Mouse (Mus musculus) small intestine, adult 2 months (tissue): ENCODE results near the gene Aff1. TPM values are rescaled to one million over a fixed set of nuclear protein-coding genes. Genes with fewer than 3 reads are reported as not detected.

ENCODE experiments used
- H3K27ac ChIP-seq: fragments of 200-500 bp; 2 replicates; pipeline ENCODE4 v1.5.1; 2012; ENCODE audit warnings: low read depth, low read length, control low read depth, inconsistent platforms; ENCODE audit not compliant: insufficient read depth
- H3K27me3 ChIP-seq: fragments of 200-500 bp; 2 replicates; pipeline ENCODE4 v1.6.1; 2012; ENCODE audit warnings: mild to moderate bottlenecking, moderate library complexity, low read length, inconsistent platforms; ENCODE audit not compliant: control insufficient read depth, insufficient read depth
- H3K36me3 ChIP-seq: fragments of 200-500 bp; 2 replicates; pipeline ENCODE4 v1.6.1; 2012; ENCODE audit warnings: mild to moderate bottlenecking, low read length, control low read depth, inconsistent platforms; ENCODE audit not compliant: control insufficient read depth, insufficient read depth
- H3K4me1 ChIP-seq: fragments of 200-500 bp; 2 replicates; pipeline ENCODE4 v1.6.1; 2012; ENCODE audit warnings: low read length, inconsistent platforms, mixed read lengths; ENCODE audit not compliant: control insufficient read depth, insufficient read depth, insufficient read length
- H3K4me3 ChIP-seq: fragments of 200-500 bp; 2 replicates; pipeline ENCODE4 v1.5.1; 2012; ENCODE audit warnings: low read depth, mild to moderate bottlenecking, control low read depth, inconsistent platforms, low read length, moderate library complexity
- CTCF ChIP-seq: fragments of 200-500 bp; IDR thresholded peaks from 2 replicates; pipeline ENCODE4 v1.5.1; 2012; ENCODE audit warnings: low read depth, mild to moderate bottlenecking, control low read depth, inconsistent platforms, low read length, moderate library complexity, mixed read lengths; ENCODE audit not compliant: insufficient replicate concordance, insufficient read length; ENCODE audit errors: extremely low read depth
- POLR2A ChIP-seq: fragments of 200-500 bp; IDR thresholded peaks from 2 replicates; pipeline ENCODE4 v1.6.1; 2012; ENCODE audit warnings: low read depth, mild to moderate bottlenecking, control low read depth, inconsistent platforms, low read length, moderate library complexity
- WGBS: fragments of 180-500 bp; shearing (Covaris S2); methylation state at CpG from one replicate; pipeline ENCODE4 v1.1.7; 2018; 5-methylcytosine and 5-hydroxymethylcytosine counted together
- polyA plus RNA-seq: library from polyadenylated mRNA; depleted of rRNA; stranded (reverse); fragments of >200 nt; gene quantifications from 2 replicates; pipeline ENCODE4 v1.2.3, GENCODE M21; 2012

The Aff1 gene
- polyA plus RNA-seq, 1 experiment: 16.7 TPM

DNA sequence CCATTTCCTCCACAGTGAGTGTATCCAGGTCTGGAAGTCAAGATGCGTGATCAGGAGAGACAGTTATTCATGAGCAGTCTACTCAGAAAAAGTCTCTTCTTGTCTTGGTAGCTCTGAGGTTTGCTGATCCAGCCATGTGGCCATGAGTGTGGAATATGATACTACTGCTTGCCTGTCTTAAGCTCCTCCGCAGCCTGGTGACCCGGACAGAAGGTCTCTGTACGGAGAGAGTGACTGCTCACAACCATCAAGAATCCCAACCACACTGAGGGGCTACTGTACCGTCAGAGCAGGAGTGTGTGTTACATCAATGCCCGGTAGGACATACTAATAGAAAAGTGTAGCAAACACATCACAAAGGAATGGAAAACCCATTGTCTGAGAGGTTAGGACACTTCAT is 14.3 kb upstream of the Aff1 start:
- no peaks in the 10 kb centered on the region for H3K36me3 ChIP-seq
- peaks cover 4% of the 10 kb centered on the region for H3K4me1 ChIP-seq
- H3K27ac ChIP-seq: no peak overlapping the region
- no peaks in the 10 kb centered on the region for H3K27me3 ChIP-seq
- TF ChIP-seq POLR2A (no peak), CTCF (no peak)
- WGBS: 89% methylated on average over 6 of the region's 6 CpGs
- no peak overlapping the region for H3K4me3 ChIP-seq

DNA sequence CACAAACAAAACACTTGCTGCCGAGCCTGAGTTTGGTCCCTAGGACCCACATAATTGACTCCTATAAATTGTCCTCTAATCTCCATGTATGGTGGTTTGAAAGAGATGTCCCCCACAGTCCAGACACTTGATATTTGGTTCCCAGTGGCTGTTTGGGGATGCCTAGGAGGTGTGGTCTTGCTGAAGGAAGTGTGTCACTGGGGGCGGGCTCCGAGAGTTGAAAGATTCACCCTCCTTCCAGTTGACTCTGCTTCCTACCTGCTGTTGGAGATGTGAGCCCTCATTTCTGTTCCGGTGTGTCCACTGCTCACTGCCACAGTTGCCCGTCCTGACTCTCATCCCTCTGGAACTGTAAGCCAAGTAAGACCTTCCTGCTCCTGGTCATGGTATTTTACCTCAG is 13.2 kb upstream of the Aff1 start:
- Histone ChIP-seq H3K27me3 (no peaks in the 10 kb centered on the region), H3K27ac (no peak overlapping the region), H3K4me1 (peaks cover 4% of the 10 kb centered on the region), H3K4me3 (no peak overlapping the region), H3K36me3 (no peaks in the 10 kb centered on the region)
- TF ChIP-seq POLR2A (no peak), CTCF (no peak)
- 95% methylated on average over 5 of the region's 5 CpGs for WGBS

- Histone ChIP-seq H3K4me1 (peaks cover 4% of the 10 kb centered on the region), H3K36me3 (no peaks in the 10 kb centered on the region), H3K27ac (no peak overlapping the region), H3K27me3 (no peaks in the 10 kb centered on the region), H3K4me3 (no peak overlapping the region)
- TF ChIP-seq POLR2A (no peak), CTCF (peak; percentile 87; the same call in 1 of the 2 replicates)
- 46% methylated on average over 4 of the region's 4 CpGs for WGBS
Observed at GRCm38 (mm10) chr5:103680381-103680780, 11.8 kb upstream of the Aff1 start.

- TF ChIP-seq CTCF: no peak
- TF ChIP-seq POLR2A: no peak
- no peak overlapping the region for H3K4me3 ChIP-seq
- peaks cover under 1% of the 10 kb centered on the region; the same call in 1 of the 2 replicates for H3K4me1 ChIP-seq
- H3K36me3 ChIP-seq: no peaks in the 10 kb centered on the region
- no peak overlapping the region for H3K27ac ChIP-seq
- H3K27me3 ChIP-seq: no peaks in the 10 kb centered on the region
- 31% methylated on average over 3 of the region's 3 CpGs for WGBS
Observed at GRCm38 (mm10) chr5:103681824-103682223, 10.3 kb upstream of the Aff1 start.

- no peak overlapping the region for H3K4me3 ChIP-seq
- WGBS: 81% methylated on average over 5 of the region's 5 CpGs
- TF ChIP-seq POLR2A (no peak), CTCF (no peak)
Observed at GRCm38 (mm10) chr5:103689645-103690044, 2.5 kb upstream of the Aff1 start.

GRCm38 (mm10) chr5:103690190-103690589 is 2.0 kb upstream of the Aff1 start:
- no peak overlapping the region for H3K27ac ChIP-seq
- no peaks in the 10 kb centered on the region; the same call in 1 of the 2 replicates for H3K4me1 ChIP-seq
- WGBS: 88% methylated on average over 8 of the region's 8 CpGs
- no peak overlapping the region for H3K4me3 ChIP-seq
- TF ChIP-seq POLR2A (no peak), CTCF (no peak)
- no peaks in the 10 kb centered on the region for H3K36me3 ChIP-seq
- no peaks in the 10 kb centered on the region for H3K27me3 ChIP-seq

More at GRCm38 (mm10) chr5:103689645-103690044, 2.5 kb upstream of the Aff1 start:
- no peaks in the 10 kb centered on the region for H3K27me3 ChIP-seq
- no peaks in the 10 kb centered on the region; the same call in 1 of the 2 replicates for H3K4me1 ChIP-seq
- H3K36me3 ChIP-seq: no peaks in the 10 kb centered on the region
- no peak overlapping the region for H3K27ac ChIP-seq

GRCm38 (mm10) chr5:103691171-103691570 is 1.0 kb upstream of the Aff1 start:
- H3K27me3 ChIP-seq: no peaks in the 10 kb centered on the region
- no peak for TF ChIP-seq CTCF
- no peak overlapping the region for H3K27ac ChIP-seq
- no peaks in the 10 kb centered on the region for H3K36me3 ChIP-seq
- H3K4me1 ChIP-seq: no peaks in the 10 kb centered on the region; the same call in 1 of the 2 replicates
- H3K4me3 ChIP-seq: no peak overlapping the region

DNA sequence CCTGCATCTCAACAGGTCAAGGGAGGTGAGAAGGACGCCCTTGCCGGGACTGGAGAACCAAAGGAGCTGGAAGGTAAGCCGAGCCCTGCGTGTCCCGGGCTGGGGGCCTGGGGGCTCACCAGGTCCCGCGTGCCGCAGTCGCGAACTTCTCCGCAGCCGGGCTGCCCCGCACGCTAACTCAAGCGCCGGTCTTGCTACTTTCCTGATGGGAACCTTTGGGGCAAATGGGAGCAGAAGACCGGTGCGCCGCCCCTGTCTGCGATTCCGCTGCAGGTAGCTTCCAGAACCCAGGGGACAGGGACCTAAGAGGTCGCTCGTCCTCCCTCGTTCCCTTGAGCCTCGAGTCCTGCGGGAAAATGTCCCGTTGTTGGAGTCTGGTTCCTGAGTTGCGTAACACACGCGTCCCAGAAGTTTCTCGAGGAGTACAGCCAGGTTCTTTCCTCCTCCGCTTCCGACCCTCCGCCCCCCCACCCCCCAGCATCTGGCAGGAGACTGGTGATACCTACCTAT is 412 bp downstream of the Aff1 start:
- H3K36me3 ChIP-seq: no peaks in the 10 kb centered on the region
- H3K27ac ChIP-seq: peak overlapping the region; percentile 72
- WGBS: under 1% methylated on average over 34 of the region's 34 CpGs
- no peaks in the 10 kb centered on the region for H3K27me3 ChIP-seq
- TF ChIP-seq CTCF: no peak
- TF ChIP-seq POLR2A: no peak
- peak overlapping the region; percentile 86 for H3K4me3 ChIP-seq
- no peaks in the 10 kb centered on the region; the same call in 1 of the 2 replicates for H3K4me1 ChIP-seq
